Mouse (Mus musculus): Measurements from ENCODE around the gene Tspan5.

- TF ChIP-seq EP300 (IDR thresholded peaks at IDR 0.05; ENCODE audit: low read depth) (no peak), CTCF (IDR thresholded peaks at IDR 0.05; ENCODE audit: low read depth) (no peak)
These were observed 6.2 kb upstream of the Tspan5 start for GRCm38 (mm10) chr3:138735760-138736159.
